Mouse (Mus musculus) Patski (cell line): ENCODE measurements at regions not wholly inside any gene's neighbourhood (a gene's known extent, or its start where the extent isn't known, plus 50 kb on each side); places are given as distances from the start of the nearest gene placed in this dataset.
A peak's percentile ranks its signal among the peaks of the same experiment; 100 is the strongest.

Experiments
- ATAC-seq: fragments of 100-300 bp; one replicate; pipeline ENCODE4 v1.8.0; 2021
- CTCF ChIA-PET: fragments of 350-600 bp; sonication (Branson Sonifier 250); formaldehyde crosslinking; loops from one replicate; lab custom pipeline; 2022; ENCODE audit warnings: inconsistent platforms; lab: Charles Lee
- POLR2A ChIA-PET: fragments of 350-600 bp; sonication (Branson Sonifier 250); formaldehyde crosslinking; loops from one replicate; lab custom pipeline; 2022; ENCODE audit warnings: antibody characterized with exemption, inconsistent platforms; lab: Charles Lee
- DNase-seq: peaks from one replicate; pipeline ENCODE4 v3.0.0-alpha.2; 2011; ENCODE audit warnings: low read depth, low spot score
- H3K27me3 ChIP-seq: fragments of 371-371 bp; one replicate; pipeline ENCODE4 v1.5.1; 2021
- CTCF ChIP-seq: fragments of 100-300 bp; IDR thresholded peaks from one replicate; pipeline ENCODE4 v1.5.1; 2021
- in situ Hi-C: fragments of 300-500 bp; cut with MboI; formaldehyde crosslinking; loops from 3 replicates; pipeline ENCODE4 v1.11.1; 2018; ENCODE audit warnings: low pct_unique_long_range_greater_than_20kb, mixed read lengths

DNA sequence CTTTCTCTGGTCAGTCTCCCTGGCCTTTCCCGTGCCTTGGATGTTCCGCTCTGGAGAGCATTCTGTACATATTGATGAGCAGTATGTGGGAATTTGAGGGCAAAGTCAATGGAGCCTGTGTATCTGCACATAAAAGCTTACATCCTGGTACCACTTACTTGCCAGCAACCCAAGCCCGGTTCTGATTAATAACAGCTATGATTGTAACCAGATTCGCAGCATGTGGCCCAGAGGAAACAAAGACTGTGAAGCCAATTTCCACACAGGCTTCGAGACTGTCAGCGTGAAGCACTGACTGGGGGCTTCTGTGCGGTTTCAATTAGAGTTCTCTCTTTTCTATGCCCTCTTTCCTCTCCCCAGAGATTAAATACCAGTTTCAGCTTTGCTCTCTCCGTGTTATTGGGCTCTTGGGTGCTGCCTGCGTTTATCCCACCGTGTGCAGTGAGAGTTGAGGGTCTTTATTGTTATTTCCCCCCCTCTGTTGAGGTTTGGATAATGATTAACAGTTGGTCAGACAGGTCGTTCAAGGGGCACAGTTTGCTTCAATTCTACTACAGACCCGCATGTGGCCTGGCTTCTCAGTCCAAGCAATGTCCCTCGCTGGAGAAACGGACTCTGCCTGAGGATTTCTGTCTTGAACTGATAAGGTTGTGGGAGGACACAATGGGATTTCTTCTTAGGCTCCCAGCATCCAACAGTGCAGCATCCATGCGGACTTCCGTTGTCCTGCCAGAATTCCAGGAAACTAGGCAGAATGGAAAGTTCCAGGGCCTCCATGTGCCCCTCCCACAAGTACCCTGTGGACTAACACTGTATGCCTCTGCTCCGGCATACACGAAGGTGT, 229.6 kb downstream of the Hace1 start:
- DNase-seq: no peak
- CTCF ChIA-PET: no interaction called here
- no peaks in the 10 kb centered on the region for H3K27me3 ChIP-seq
- no peak for ATAC-seq
- in situ Hi-C loops: no loop called here
- TF ChIP-seq CTCF: no peak
- POLR2A ChIA-PET: no interaction called here

DNA sequence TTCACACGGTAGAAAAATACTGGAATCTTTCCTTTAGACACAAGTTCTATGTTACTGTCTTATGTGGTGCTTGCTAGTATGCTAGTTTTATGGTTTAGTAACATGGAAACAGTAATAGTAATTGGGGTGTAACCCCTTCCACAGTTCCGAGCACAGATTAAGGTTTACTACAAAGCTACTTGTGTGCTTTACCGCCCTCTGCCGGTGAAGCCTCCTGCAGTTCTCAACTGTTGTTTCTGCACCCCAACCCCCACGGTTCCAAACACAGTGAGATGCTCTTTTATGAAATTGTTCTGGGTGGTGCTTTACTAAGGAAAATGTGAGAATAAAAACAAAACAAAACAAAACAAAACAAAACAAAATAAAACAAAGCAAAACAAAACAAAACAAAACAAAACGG, 234.3 kb downstream of the Hace1 start:
- ATAC-seq: no peak
- in situ Hi-C loops: no loop called here
- H3K27me3 ChIP-seq: no peaks in the 10 kb centered on the region
- POLR2A ChIA-PET: no interaction called here
- peak; percentile 62 for TF ChIP-seq CTCF
- DNase-seq: no peak
- CTCF ChIA-PET: interaction anchor here (0.8 to 2.0 kb wide), 7 partner anchors 9 to 138 kb away, joined by 3 to 12 read pairs (median 4); no protein-coding TSS in a partner anchor

GRCm38 (mm10) chr10:45813804-45814203, 236.2 kb downstream of the Hace1 start:
- ChIA-PET POLR2A (no interaction called here), CTCF (interaction anchor here (0.8 kb wide), 1 partner anchor 81 kb away, joined by 3 read pairs; no protein-coding TSS in a partner anchor)
- no peaks in the 10 kb centered on the region for H3K27me3 ChIP-seq
- DNase-seq: no peak
- in situ Hi-C loops: no loop called here
- ATAC-seq: no peak
- TF ChIP-seq CTCF: no peak

DNA sequence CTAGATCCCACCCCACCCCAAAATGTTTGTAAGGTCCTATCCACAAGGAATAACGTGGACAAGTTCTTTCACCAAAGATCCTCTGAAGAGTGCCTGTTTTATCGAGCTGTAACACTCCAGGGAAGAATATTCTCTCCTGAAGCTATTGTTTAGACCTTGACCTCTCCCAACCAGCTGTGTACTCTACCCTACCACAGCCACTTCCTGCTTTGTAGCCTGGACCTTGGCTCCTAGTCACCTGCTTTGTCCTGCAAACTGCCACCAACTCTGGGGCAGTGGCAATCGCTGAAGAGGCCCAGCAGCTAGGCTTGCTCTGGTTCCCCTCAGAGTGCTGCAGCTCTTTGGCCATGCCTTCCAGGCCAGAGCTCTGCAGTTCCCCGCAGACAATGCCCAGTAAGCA, 239.1 kb downstream of the Hace1 start:
- ATAC-seq (no peak), DNase-seq (no peak)
- TF ChIP-seq CTCF: no peak
- ChIA-PET POLR2A (no interaction called here), CTCF (interaction anchor here (0.7 kb wide), 1 partner anchor 100 kb away, joined by 3 read pairs; no protein-coding TSS in a partner anchor)
- in situ Hi-C loops: no loop called here
- H3K27me3 ChIP-seq: no peaks in the 10 kb centered on the region

- POLR2A ChIA-PET: interaction anchor here (0.7 kb wide), 1 partner anchor 37 kb away, joined by 3 read pairs; no protein-coding TSS in a partner anchor
- DNase-seq: no peak
- no peak for TF ChIP-seq CTCF
- CTCF ChIA-PET: interaction anchor here (1.6 to 1.7 kb wide), 2 partner anchors 9 to 11 kb away, joined by 5 to 8 read pairs; no protein-coding TSS in a partner anchor
- in situ Hi-C loops: no loop called here
- no peaks in the 10 kb centered on the region for H3K27me3 ChIP-seq
- ATAC-seq: peak; percentile 80
Measured at GRCm38 (mm10) chr10:45820986-45821655, 243.5 kb downstream of the Hace1 start.

GRCm38 (mm10) chr10:45822251-45822650, 244.6 kb downstream of the Hace1 start:
- H3K27me3 ChIP-seq: no peaks in the 10 kb centered on the region
- ATAC-seq (no peak), DNase-seq (no peak)
- in situ Hi-C loops: no loop called here
- POLR2A ChIA-PET: no interaction called here
- CTCF ChIA-PET: interaction anchor here (1.6 kb wide), 1 partner anchor 12 kb away, joined by 5 read pairs; no protein-coding TSS in a partner anchor
- no peak for TF ChIP-seq CTCF

DNA sequence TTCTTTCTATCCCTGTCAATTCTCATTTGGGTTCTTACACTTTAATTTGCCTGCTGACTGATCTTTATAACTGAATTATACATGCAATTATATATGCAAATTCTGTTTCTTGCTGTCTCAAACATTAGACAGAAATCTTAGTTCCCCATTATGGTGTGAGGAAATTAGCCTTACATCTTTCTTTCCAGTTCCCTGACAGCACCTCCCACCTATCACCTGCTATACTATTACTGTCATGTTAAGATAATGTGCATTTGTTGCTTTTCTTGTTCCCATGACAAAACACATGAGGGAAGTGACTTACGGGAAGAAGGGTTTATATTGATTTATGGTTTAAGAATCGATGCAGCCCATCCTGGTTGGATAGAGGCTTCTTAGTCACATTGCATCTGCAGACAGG, 246.0 kb downstream of the Hace1 start:
- ChIA-PET CTCF (interaction anchor here (0.8 kb wide), 1 partner anchor 11 kb away, joined by 4 read pairs; no protein-coding TSS in a partner anchor), POLR2A (no interaction called here)
- no peak for ATAC-seq
- H3K27me3 ChIP-seq: no peaks in the 10 kb centered on the region
- no peak for TF ChIP-seq CTCF
- in situ Hi-C loops: no loop called here
- no peak for DNase-seq

- no peak for TF ChIP-seq CTCF
- POLR2A ChIA-PET: no interaction called here
- ATAC-seq (no peak), DNase-seq (no peak)
- CTCF ChIA-PET: no interaction called here
- H3K27me3 ChIP-seq: no peaks in the 10 kb centered on the region
- in situ Hi-C loops: no loop called here
Measured at GRCm38 (mm10) chr10:45848654-45849053, 271.0 kb downstream of the Hace1 start.

GRCm38 (mm10) chr10:45849841-45850240, 272.2 kb downstream of the Hace1 start:
- in situ Hi-C loops: no loop called here
- ATAC-seq: peak; percentile 4

DNA sequence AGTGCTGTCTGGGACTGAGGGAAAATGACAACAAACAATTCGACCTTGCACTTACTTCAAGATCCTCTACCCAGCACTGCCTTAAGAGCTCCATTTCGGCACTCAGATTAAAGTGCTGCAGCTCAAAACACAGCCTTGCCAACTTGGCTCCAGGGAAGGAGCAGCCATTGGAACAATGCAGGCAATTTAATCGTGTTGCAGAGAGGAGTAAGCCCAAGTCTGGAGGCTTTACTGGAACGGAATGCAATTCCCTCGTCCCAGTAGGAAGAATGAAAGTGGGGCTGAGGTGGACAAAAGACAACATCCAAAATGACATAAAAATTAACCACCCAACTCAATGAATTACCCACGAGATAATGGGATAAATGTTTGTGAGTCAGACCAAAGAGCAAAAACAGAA, 273.0 kb downstream of the Hace1 start:
- CTCF ChIA-PET: interaction anchor here (0.8 to 1.0 kb wide), 2 partner anchors 13 to 19 kb away, joined by 3 read pairs; no protein-coding TSS in a partner anchor
- in situ Hi-C loops: no loop called here
- DNase-seq (peak; percentile 82), ATAC-seq (peak; percentile 93)
- no peak for TF ChIP-seq CTCF
- POLR2A ChIA-PET: interaction anchor here (1.0 kb wide), 1 partner anchor 46 kb away, joined by 5 read pairs; no protein-coding TSS in a partner anchor
- H3K27me3 ChIP-seq: no peaks in the 10 kb centered on the region

More at GRCm38 (mm10) chr10:45849841-45850240, 272.2 kb downstream of the Hace1 start:
- ChIA-PET POLR2A (interaction anchor here (0.7 to 1.0 kb wide), 2 partner anchors 17 to 45 kb away, joined by 3 to 5 read pairs; no protein-coding TSS in a partner anchor), CTCF (interaction anchor here (1.0 kb wide), 1 partner anchor 19 kb away, joined by 3 read pairs; no protein-coding TSS in a partner anchor)
- TF ChIP-seq CTCF: no peak
- DNase-seq: no peak
- H3K27me3 ChIP-seq: no peaks in the 10 kb centered on the region
